Mouse (Mus musculus) left cerebral cortex, postnatal 14 days (tissue): ENCODE data around the gene Eif4e1b. TPM values are rescaled to one million over a fixed set of nuclear protein-coding genes. Genes with fewer than 3 reads are reported as not detected.
"Not testable (repeated sequence)": the region's sequence is repeated elsewhere in the genome, so short reads cannot be mapped to it uniquely, and the experiment has no call there.

ENCODE experiments used
- DNase-seq, 2 experiments: peaks; one replicate each; pipeline ENCODE4 v3.0.0; 2021 to 2022; ENCODE audit warnings: low spot score in 2 of 2, mixed read lengths in 1 of 2
- intact Hi-C: fragments of 180-260 bp; cut with DNase I; formaldehyde crosslinking; loops from one replicate; pipeline ENCODE4 v1.15.1; 2025
- total RNA-seq, 2 experiments: library from RNA; stranded (reverse); gene quantifications; 2 replicates each; pipeline ENCODE4 v1.2.3; 2021

The Eif4e1b gene
- total RNA-seq, 2 experiments from 2014 or later, result not detected

DNA sequence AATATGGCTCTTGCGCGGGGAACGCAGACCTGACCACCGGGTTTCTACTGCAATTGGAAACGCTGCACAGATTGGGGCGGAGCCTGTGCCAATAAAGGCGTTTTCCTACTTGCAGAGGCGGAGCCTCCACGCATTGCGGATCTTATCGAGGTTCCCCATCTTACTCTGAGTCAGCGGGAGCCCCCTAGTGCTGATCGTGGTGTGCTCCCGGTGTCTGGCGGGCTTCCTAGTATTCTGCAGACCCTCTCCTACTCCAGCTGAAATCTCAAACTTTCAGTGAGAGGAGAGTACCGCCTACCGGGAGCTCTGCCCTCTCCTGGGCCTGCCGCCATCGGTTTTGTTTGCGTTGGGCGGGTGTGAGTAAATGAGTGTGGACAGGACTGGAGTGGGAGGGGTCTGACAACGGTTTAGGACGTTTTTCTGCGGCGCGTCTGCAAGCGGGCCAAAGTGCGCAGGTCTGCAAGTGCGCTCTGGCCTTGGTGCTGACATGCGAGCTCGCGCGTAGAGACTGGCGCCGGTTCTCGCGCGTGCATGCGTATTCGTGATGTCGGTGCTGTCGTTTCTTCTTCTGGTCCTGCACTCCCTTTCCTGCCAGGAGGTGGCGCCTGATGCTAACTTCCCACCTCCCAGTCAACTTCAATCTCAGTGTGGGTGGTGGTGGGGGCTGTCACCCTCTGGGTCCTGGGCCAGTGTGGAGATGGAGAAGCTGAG, 25.6 kb upstream of the Eif4e1b start:
- peak; percentile 95 for DNase-seq
- intact Hi-C loops, result loop anchor here (2.0 kb wide), 1 partner anchor 41 kb away; no protein-coding TSS in a partner anchor

DNA sequence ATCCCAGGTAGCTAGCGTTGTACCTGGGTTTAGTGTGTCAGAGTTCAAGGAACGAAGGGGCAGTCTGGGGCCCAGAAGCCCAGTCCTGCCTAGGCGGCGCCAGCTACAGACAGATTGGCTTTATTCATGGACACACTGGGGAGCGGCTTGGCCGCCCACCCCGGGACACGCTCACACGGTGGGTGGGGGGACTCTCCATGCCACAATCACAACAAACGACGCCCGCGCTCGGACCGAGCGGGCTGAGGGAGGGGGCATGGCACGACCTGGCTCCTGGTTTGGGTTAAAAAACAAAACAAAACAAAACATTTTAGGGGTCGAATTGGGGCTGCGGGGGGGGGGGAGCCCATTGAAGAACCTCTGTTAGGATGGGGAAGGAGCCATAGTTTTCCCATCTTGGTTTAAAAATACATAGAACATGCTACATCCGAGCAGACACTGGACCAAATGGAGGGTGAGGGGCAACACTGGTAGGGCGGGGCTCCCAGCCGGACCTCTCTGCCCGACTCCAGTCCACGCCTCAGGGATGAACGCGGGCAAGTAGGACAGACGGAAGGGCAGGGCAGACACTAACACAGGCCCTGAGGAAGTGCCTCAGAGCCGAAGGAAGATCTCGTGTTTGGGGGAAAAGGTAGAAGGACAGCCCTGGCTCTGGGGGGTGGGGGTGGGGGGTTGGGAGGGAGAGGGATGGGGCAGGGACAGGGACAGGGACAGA, 24.9 kb upstream of the Eif4e1b start:
- peak in 1 of 2 experiments; percentile 46 for DNase-seq
- intact Hi-C loops, result loop anchor here (2.0 kb wide), 1 partner anchor 42 kb away; no protein-coding TSS in a partner anchor

DNA sequence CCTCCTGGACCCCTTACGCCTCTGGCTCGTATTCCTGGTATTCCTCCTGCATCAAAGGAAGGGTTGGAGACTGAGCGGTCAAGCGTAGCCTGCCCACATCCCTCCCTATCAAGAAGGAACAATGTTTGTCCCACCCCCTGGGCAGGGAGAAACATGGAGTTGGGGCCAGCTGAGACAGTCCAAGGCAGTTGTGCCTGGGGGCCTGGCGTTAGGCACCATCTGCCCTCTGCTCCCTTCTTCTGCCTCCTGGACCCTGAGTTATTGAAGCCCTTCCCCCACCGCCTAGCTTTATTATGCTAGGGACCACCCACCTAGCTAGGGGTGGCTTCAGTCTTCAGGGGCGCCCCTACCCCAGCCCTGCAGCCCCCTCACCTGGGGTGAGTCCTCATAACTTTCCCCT, 24.3 kb upstream of the Eif4e1b start:
- DNase-seq, result no peak
- intact Hi-C loops, result loop anchor here (2.0 kb wide), 1 partner anchor 43 kb away; no protein-coding TSS in a partner anchor

DNA sequence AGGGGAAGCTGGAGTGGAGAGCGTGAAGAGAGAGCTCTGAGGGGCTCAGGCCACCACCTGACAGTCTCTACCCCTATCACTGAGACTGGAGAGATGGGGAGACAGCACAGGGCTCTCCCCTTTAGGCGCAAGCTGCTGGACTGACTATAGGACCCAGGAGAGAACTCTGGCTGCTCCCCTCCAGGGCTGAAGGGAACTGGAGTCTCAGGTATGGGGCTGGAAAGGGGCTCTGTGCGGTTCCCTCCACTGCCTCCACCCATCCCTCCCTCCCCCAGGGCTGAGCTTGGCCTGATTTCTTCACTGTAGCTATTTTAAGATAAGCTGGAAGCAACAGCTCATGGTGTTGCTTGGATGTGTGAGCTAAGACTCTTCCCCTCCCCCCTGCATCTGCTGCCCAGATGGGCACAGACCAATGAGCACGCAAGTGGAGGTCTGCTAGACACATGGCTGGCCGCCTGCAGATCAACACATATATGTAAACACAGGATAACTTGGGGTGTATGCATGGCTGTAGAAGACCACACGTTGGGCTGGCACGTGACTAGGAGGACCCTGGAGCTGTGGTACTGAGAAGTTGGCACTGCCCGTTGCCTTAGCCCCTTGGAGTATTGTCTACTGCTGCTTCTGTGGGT, 23.5 kb upstream of the Eif4e1b start:
- intact Hi-C loops, result loop anchor here (1.0 kb wide), 1 partner anchor 33 kb away; no protein-coding TSS in a partner anchor

DNA sequence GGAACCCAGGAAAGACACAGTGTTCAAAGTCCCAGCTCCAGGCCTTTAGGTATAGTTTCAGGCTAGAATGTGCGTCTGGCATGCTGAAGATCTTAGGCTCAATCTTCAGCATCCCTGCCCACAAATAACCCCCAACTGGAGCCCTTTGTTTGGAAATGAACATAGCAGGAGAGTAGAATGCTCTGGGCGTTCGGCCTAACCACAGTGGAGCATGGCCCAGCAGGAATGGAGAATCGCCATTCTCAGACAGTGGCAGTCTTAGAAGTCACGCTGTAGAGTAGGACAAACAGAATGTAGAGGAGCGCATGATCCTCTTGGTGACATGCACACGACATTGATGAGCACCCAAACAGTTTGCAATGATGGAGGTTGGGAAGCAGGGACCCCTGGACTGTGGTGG, 22.9 kb upstream of the Eif4e1b start:
- intact Hi-C loops, result loop anchor here (1.0 kb wide), 1 partner anchor 32 kb away; no protein-coding TSS in a partner anchor

More for the DNA sequence above, 23.5 kb upstream of the Eif4e1b start:
- DNase-seq, result peak; percentile 86 to 97

DNA sequence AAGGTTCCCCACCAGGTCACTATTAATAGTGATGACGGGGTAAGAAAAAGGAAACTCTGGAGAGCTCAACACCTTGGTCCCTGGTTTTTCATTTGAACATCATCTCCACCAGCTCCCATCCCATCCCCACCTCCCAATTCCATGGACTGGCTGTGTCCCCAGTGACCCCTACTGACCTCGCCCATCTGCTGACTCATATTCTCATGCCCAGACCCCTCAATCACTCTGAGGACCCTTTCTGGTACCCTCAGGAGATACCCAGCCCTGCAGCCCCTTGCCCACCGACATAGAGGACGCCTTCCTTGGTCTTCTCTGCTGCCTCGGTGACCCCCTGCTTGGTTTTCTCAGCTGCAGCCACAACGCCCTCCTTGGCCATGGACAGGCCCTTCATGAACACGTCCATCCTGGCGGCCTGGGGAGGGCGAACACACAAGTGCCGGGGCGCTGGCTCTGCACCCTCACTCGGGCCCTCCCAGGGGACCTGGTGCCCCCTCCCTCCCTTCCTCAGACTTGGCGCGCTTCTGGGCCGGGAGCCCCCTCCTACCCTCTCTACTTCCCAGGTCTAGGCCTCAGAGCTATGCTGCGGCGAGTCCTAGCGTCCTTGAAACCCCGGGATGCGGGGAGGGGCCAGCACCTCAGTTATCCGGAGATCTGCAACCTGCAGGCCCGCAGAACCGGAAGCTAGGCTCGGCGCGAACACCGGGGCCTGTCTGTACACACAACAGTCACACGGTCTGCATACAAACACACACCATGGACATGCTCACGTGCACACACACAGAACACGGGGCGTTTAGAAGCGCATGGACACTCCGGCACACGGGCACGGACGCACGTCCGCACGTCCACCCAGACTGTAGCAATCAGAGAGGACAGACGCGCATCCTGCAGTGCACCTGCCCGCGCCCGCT, 18.3 kb upstream of the Eif4e1b start:
- DNase-seq, result peak in 1 of 2 experiments; percentile 62
- intact Hi-C loops, result no loop called here

More for the DNA sequence above, 22.9 kb upstream of the Eif4e1b start:
- DNase-seq, result no peak

DNA sequence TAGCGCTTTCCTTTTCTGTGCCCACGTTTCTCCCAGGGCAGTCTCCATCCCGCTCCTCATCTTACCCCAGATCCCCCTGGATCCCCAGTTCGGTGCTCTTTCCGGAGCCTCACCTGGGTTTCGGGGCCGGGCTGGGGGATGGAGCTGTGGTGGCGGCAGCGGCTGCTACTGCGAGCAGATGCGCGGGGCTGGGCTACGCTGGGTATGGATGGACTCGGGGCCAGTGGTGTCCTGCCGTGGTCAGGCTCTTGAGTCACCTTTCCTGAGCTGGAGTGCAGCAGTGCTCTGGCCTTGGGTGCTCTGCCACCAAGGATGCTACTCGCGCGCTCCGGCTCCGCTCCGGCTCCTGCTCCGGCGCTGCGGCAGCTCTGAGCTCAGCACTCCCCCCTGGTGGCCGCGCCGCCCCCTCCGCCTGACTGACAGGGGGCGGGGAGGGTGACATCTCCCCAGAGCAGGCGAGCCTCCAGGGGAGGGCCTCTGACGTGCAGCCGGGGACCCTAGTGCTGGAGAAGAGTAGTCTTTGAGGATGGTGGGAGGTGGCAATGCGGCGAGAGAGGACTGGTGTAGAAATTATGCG, 17.5 kb upstream of the Eif4e1b start, which contains the start of gene Sncb:
Sncb (minus strand) TSS at position 404 of the 577 bp plus-strand sequence.
- intact Hi-C loops, result no loop called here
- peak; percentile 88 for DNase-seq

DNA sequence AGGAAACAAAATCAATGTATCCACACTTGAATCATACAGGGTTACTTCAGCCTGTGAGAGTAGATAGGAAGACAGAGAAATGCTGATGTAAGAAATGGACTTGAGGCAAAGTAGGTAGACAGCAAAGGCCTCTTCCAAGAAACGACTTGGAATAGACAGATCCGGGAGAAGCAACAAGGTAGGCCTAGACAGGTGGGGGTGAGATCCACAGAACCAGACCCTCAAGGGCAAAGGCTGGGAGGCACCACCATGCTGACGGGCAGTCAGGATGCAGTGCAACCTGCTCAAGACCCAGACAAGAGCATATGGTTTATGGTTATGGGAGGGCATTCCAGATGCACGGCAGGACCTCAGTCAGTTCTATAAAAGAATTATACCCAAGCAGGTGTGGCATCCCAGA, 16.8 kb upstream of the Eif4e1b start:
- intact Hi-C loops, result no loop called here
- DNase-seq, result no peak

DNA sequence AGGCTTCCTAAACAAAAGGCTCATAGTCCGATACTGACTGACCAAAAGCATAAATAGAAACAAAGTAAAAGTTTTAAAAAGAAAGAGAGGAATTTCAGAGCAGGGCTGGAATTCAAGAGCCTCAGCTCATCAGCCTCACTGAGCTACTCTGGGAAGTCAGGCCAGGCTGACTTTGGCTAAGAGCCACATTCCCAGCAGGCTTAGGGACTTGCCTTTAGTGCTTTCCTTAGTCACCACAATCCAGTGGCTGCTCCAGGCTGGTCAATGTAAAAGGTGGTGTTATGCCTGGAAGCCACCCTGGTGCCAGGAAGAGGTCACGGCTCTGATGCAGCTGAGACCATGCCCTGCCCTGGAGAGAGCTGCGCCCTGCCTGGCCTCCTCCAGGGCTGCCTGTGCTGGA, 3.2 kb upstream of the Eif4e1b start:
- peak; percentile 64 to 77 for DNase-seq
- intact Hi-C loops, result no loop called here

DNA sequence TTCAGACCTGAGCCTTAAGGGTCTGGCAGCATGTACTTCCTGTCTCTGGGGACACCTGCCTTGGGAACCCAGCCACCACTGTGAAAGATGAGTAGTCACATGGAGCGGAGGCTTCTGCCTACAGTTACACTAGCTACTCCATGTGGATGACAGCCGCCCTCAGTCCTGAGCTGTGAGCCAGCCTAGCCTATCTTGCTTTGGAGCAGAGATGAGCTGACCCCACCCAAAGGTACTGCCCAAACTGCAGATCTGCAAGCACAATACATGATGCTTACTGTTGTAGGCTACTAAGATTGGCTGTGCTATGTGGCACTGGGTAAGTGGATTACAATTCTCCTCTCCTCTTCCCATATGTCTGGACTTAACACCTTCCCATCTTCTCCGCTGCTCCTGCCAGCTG, 2.7 kb upstream of the Eif4e1b start:
- intact Hi-C loops, result no loop called here
- DNase-seq, result no peak

DNA sequence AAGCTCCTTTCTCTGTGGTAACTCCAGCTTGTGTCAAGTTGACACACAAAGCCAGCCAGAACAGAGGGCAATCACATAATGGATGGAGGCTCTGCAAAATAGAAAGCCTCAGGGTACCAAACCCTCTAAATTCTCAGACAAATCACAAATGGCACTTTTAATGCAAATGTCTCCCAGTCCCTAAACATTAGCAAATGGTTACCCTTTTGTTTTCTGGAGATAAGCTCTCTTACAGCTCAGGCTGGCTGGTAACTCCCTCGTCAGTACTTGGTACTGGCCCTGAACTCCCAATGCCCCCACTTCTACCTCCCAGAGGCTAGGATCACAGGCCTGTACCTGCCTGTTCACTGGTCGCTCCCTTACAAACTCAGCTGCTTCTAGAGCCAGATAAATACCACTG, 563 bp upstream of the Eif4e1b start:
- intact Hi-C loops, result no loop called here
- DNase-seq, result no peak

DNA sequence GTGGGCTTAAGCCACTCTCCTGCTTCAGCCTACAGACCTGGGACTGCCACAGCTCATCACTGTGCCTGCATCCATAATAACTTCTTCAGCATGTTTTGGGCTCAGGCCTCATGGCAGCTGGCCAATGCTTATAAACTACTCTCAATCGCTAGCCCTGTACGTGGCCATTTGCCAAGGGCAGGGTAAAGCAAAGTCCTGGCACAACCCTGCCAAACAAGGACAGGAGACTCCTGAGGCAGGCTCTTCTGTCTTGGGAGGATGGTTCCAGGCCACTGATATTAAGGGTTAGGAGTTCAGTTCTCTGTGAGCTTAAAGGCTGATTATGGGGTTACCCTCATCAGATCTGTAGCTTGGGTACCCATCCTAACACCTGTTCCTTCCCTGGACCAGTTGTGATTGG, 3.8 kb downstream of the Eif4e1b start:
- intact Hi-C loops, DNase-seq: not testable (repeated sequence)

DNA sequence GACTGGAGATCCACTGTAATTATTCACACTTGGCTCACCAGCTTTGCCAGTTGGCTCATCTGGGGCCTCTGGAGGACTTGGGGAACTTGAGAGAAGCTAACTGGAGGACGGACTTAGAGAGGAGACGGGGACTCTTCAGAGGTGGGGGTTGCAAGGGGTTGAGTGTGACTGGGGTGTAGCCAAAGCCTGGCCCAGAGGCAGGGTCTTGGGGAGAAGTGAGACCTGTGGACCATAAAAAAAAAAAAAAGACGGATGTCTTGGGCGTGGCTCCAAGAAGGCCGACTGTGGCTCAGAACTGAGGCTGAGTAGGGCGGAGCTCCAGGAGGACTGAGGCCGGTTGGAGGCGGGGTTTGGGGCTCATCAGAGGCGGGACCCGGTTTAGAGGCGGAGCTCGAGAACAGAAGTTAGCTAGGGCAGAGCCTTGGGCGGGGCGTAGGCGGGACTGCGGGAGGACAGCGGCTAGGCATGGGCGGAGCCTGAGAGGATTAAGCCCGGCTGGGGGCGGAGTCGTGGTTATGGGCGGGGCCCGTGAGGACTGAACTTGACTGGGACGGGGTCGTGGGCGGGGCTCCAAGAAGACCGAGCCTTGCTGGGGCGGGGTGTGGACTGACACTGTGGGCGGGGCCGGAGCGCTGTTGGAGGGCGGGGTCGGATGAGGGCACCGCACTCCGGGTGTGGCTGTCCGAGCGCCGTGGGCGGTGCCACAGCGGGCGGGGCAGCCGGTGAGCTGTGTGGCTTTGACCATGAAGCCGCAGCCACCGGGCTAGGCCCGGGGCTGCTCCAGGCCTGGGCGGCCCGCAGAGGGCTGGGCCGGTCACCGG, 5.2 kb downstream of the Eif4e1b start, which contains the start of gene Tspan17:
Tspan17 (plus strand) TSS at position 638 of the 821 bp plus-strand sequence.
- intact Hi-C loops, result no loop called here
- peak; percentile 90 to 94 for DNase-seq

DNA sequence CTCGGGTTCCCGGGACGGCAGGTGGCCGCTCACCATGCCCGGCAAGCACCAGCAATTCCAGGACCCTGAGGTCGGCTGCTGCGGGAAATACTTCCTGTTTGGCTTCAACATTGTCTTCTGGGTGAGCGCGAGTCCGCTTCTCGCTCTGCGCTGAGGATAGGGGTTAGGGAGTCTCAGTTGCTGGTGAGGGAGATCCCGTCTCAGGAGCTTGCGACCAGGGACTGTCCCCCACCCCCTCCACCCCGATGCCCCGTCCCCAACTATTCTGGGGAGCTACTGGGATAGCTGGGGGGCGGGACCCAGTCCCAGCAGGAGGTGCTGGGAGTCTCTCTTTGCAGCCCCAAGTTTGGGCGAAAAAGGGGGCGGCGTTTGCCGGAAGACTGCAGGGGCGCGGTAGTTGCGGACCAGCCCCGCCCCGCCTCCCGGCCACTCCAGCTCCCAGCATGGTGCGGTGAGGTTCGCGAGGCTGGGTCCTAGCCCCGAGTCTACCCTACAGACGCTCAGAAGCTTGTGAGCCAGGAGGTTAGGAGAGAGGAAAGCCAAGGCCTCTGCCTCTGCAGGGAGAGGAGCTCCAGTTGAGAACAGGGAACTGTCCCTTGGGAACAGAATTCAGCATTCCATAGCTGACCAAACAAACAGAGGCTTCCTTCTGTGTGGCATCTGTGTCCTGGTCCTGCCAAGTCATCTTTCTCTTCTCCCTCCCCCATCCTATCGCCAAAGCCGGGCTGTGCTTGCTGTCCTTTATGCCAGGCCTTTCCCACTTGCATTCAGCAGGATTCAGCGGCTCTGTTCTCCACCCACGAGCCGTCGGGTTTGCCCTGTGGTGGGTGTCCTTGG, 6.0 kb downstream of the Eif4e1b start:
- DNase-seq, result peak; percentile 51 to 72
- intact Hi-C loops, result loop anchor here (10.0 kb wide), 1 partner anchor 525 kb away; no protein-coding TSS in a partner anchor

DNA sequence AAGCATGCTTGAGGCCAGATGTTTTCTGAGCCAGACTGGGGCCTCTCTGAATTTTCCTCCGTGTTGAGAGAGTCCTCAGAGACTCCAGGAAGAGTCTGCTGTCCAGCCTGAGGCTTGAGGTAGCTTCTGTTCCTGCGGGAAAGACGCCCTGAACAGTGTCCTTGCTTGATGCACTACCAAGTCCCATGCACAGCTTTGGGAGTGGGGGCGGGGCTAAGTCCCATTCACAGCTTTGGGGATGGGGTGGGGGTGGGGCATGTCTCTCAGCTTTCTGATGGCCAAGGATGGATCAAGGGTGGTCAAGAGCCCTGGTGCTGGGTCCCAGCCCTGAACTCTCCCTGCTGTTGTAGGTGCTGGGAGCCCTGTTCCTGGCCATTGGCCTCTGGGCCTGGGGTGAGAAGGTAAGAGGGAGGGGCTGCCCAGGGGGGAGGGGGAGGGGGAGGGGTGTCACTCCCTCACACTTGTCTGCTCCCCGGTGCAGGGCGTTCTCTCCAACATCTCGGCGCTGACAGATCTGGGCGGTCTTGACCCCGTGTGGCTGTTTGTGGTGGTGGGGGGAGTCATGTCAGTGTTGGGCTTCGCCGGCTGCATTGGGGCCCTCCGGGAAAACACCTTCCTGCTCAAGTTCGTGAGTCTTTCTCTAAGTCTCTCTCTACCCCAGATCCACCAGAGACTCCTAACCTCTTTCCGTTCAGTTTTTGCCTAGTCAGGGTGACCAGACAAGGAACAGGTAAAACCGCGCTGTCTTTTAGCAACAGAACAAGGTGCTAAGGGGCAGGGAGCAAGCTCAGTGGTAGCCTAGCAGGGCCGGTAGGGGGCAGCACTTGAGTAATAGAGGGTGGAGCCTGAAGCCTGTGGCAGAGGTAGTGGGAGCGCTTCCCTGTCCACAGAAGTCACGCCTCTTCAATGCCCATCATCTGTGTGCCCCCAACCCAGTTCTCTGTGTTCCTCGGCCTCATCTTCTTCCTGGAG, 8.7 kb downstream of the Eif4e1b start:
- intact Hi-C loops, result loop anchor here (1.0 to 10.0 kb wide), 2 partner anchors 32 to 522 kb away; no protein-coding TSS in a partner anchor
- no peak for DNase-seq
